Mouse (Mus musculus): ENCODE data around the gene Dynlt1c.
"Not testable (repeated sequence)": the region's sequence is repeated elsewhere in the genome, so short reads cannot be mapped to it uniquely, and the experiment has no call there.

Dynlt1c gene

DNA sequence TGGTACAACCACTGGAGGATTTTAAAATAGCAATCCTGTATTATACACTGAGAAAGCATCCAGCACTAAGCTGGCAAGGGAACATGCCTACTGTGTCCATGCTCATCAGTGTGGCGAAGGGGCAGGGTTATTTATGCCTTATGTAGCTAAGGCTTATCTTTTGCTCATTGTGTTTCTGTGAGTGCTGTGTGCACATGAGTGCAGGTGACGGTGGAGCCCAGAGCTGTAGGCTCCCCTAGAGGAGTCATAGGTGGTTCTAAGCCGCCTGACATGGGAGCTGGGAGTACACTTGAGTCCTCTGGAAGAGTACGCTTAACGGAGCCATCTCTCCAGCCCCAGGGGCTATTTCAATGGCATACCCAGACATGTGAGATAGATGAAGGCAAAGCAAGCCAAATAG, 17.8 kb downstream of the Dynlt1c start:
- DNase-seq (ENCODE audit: low read depth, low spot score), result not testable (repeated sequence)

DNA sequence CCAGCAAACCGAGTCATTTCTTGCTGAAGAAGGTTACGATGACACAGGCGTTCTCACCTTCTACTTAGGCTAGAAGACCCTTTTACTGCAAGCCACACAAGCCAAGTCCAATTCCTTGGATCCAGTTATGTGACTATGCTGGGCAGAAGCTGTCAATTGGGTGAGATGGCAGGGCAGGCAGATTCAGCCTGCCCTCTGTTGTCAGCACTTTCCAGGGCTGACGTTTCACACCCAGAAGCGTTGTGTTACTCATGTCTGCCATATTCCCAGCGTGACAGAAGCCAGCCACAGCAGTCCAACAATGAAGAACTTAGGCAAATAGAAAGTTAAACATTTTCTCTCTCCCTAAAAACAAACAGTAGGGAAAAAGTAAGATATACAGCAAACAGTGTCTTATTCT, 18.6 kb downstream of the Dynlt1c start:
- DNase-seq (ENCODE audit: low read depth, low spot score), result not testable (repeated sequence)

DNA sequence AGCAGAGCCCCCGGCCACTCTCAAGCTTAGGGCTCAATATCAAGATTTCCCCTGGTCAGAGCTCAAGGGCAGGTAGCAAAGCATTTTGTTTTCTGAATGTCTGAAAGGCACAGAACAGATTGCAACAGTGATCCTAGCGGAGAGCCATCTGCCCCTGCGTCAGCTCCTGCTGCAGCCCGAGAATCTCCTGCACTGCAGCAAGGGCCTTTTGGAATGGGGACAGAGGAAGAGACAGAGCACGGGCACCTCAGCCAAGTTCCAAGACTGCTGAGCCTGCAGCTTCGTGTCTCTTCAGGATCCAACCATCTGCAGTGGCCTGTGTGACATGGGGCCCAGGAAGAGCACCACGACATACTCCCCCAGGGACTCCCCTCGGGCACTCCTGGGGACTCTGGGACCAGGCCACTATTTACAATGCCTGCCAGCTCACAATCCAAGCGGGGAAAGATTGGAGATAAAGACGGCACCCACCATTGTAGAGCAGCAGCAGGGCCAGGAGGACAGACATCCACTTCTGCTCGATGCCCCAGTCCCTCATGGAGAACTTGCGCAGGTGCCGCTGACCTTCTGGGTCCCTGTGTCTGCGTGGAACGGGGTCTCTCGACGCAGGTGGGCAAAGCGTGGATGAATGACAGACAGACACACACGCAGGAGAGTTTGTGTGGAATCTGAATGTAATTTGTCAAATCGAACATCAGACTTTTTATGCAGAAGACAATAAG, 19.4 kb downstream of the Dynlt1c start:
- DNase-seq (ENCODE audit: low read depth, low spot score), result not testable (repeated sequence)

DNA sequence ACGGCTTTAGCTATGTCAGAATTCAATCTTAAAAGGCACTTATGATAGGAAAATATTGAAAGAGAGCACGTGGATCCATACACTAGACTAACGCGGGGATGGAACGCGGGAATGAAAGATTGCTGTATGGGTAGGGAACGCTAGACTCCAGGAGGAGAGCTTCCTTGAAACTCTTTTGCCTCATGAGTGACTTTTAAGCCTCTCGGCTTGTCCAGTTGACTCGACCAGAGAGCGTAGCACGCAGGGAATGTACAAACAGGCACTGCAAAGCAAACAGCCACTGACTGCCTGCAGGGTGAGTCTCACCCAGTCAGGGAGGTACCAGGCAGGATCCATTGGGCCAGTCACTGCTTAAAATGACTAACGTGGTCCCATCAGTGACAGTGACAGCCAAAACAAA, 20.5 kb downstream of the Dynlt1c start:
- DNase-seq (ENCODE audit: low read depth, low spot score), result not testable (repeated sequence)

DNA sequence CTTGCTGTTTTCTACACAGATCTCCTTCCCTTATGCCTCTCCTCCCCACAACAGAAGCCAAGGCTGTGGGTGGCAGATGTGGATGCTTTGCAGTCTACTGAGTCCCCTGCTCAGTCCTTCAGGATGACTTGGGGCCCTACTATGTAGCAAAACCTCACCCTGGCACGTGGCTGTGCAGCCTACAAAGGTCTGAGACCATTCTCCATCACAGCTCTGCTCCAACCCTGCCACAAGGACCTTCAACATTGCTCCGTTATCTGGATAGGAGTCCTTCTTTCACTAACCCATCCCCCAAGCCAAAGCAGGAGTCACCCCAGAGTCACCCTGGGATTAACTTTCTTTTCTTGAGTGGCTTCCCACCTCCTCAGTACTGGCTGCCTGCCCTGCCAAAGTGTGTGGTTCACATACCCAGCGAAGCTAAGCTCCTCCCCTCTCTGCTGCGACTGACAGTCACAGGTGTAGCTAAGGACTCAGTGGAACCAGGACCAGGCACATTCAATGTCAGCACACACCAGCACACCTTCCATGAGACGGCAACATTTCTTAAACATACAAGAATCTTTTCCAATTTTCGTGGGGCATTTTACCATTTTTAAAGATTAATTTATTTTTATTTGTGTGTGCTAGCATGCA, 23.6 kb downstream of the Dynlt1c start:
- DNase-seq (ENCODE audit: low read depth, low spot score), result not testable (repeated sequence)

DNA sequence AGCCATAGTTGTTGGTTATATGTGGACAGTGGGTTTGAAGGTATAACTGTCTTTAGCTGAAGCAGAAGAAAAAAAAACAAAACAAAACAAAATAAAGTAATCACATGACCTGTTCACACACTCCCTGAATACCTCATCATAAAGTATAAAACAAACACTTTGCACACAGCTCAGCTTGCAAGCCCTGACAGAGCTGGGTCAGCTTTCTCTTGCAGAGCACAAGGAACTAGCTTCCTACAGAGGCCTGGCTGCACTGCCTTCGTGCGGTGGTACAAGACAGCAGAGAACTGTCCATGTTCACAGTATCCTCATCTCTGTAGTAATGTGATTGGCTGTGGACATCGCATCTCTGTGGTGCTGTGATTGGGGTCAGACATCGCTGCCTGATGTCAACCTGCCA, 28.9 kb downstream of the Dynlt1c start:
- DNase-seq (ENCODE audit: low read depth, low spot score), result not testable (repeated sequence)

DNA sequence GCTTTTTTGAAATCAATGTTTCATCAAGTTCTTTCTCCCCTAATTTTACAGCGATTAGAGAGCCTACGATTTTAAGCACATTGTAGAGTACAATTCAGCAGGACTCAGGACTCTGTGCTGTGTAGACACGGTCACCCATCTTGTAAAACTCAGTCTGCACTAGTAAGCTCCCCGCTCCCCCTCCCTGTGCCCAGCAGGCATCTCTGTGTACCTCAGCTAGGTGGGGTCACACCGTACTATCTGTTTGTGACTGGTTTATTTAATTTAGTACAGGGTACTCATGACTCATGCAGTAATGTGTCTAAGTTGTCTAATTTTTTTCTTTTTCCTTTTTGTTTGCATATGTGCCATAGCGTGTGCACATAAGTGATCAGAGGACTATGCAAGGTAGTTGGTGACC, 31.4 kb downstream of the Dynlt1c start:
- DNase-seq (ENCODE audit: low read depth, low spot score), result not testable (repeated sequence)

DNA sequence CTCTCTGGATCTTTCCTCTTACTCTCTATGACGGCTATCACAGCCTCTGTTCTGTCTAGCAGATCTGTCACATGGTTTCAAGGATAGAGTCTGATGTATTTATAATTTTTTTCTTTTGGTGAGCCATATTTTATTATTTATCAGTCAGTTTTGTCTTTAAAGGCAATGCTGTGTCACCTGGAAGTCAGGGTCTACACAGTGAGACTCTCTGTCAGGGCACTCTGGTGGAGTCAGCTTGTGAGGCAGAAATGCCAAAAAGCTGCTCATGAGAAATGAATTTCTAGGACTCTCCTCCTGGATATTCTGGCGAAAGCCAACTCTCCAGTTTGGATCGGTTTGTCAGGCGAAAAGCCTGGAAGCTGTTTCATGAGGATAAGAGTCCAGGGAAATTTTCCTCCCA, 34.3 kb downstream of the Dynlt1c start:
- not testable (repeated sequence) for DNase-seq (ENCODE audit: low read depth, low spot score)

DNA sequence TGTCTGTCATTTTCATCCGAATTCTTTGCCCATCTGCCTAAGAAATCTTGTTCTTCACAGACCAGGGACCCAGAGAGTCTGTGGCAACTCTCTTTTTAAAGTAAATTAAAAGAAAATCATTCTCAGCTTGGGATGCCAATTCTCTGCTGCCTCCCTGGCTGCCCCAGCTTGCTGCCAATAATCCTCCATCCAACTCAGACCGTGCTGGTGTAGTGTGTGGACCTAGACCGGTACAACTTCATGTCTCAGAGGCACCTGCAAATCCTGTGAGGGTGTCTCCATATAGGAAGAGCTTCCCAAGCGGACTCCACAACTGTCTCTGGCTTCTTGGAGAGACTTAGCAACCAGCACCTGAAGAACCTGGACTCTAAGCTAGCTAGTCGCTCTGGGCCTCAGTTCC, 35.4 kb downstream of the Dynlt1c start:
- DNase-seq (ENCODE audit: low read depth, low spot score), result no peak

DNA sequence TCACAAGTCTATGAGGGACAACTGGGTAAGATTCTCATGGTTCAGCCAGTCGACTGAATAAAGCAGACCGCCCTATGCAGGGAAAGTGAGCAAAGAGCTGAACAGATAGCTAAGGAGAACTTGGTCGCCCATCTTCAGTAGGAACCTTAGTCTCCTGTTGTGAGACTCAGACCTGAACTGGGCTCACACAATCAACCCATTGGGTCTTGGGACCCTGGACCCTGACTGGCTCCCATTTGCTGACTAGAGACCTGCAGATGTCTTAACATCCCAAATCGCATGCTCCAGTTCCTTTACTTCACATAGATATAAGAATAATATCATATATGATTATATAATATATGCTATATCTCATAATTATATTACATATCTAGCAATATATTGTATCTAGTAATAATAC, 36.0 kb downstream of the Dynlt1c start:
- DNase-seq (ENCODE audit: low read depth, low spot score), result not testable (repeated sequence)

DNA sequence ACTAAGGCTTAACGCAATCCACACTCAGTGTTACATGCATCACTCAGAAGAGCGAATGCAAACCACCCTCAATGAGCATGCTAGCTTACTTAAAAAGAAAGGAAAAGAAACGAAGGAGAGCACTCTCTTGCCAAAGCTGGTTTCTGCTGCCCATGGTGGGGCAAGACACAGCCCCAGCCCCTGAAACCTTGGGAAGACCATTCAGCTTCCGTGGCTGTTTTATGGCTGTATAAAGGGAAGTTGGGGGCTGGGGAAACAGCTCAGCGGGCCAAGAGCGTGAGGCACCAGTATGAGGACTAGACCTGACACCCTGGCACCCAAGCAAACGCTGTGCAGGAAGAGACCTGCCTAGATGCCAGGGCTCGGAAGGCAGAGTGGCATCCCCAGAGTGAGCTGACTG, 37.0 kb downstream of the Dynlt1c start:
- not testable (repeated sequence) for DNase-seq (ENCODE audit: low read depth, low spot score)

DNA sequence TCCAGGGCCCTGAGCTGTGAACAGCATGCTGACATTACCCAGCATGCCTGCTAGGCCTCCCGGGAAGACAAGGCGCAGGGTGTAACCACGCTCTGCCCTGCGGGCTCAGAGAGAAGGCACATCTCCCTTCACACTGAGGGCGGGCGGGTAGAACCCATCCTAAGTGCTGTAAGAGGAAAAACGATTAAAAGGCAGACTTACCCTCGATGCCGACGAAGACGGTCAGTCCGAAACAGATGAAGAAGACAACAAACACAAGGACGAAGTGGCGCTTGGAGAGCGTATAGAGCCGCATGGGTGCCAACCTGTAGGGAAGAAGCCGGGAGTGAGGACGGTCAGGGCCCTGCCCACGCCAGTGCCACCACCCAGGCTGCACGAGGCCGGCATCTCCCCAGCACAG, 38.0 kb downstream of the Dynlt1c start:
- DNase-seq (ENCODE audit: low read depth, low spot score), result not testable (repeated sequence)

DNA sequence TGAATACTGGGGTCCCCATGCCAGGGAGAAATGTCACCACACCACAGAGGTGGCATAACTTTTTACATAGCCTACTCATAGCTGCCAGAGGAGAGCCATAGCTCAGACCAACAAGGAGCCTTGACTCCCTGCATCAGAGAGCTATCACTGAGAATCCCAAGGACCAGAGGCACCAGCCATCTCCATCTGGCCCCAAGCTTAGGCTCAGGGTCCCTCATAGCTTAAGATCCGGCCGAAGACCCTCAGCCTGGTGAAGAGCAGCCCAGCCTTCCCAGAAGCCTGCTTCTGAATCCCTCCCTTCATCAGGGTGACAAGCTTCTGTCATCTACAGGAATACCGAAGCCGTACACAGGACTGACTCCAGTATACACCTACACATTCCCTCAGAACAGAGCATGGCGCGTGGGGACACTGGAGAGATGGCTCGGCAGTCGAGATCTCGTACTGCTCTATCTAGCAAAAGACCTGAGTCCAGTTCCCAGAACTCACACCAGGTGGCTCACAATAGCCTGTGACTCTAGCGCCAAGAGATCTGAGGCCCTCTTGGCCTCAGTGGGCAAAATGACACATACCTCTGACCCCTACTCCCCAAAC, 38.7 kb downstream of the Dynlt1c start:
- DNase-seq (ENCODE audit: low read depth, low spot score), result not testable (repeated sequence)

DNA sequence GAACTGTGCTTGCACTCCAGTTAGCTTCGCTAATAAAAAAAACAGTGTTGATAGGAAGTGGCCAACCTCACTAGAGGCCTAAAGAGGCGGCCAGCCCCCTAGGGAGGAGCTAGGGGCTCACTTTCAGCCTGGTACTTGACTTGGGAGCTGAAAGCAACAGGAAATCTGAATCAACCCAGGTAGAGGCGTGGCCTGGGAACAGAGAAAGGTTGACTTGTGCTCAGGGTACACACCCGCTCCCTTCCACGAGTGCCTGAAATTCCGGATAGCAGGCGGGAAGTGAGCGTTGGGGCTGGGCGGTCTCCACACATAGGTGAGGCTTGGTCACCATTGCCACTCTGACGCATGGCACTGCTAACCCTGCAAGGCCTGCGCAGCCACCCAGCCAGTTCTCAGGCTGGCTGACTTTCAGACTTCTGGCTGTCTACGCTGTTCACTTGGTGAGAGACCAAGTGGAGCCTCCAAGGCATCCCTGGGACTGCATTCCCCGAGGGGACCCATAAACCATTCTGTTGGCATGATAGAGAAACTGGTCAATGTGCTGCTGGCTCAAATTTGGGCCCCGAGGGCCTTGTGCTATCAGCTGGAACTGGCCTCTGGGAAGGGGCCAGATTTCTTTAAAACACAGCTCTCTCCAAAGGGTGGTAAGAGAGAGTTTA, 39.4 kb downstream of the Dynlt1c start:
- not testable (repeated sequence) for DNase-seq (ENCODE audit: low read depth, low spot score)

DNA sequence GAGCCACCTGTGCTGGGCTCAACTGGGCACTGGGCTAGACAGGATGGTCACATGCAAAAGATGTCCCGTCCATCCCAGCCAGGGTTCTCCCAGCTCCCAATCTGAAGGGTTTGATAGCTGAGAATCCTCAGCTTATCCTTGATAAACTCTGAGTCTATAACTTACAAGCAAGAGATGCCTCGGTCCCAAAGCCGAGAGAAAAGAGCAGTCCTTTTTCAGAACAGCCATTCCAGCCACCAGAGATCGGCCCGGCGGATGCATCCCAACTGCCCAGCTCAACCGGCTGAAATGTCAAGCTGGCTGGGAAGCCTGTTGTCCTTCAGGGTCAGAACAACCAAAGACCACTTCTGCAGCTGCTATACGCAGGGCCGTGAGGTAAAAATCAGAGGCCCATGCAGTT, 42.7 kb downstream of the Dynlt1c start:
- DNase-seq (ENCODE audit: low read depth, low spot score), result not testable (repeated sequence)

DNA sequence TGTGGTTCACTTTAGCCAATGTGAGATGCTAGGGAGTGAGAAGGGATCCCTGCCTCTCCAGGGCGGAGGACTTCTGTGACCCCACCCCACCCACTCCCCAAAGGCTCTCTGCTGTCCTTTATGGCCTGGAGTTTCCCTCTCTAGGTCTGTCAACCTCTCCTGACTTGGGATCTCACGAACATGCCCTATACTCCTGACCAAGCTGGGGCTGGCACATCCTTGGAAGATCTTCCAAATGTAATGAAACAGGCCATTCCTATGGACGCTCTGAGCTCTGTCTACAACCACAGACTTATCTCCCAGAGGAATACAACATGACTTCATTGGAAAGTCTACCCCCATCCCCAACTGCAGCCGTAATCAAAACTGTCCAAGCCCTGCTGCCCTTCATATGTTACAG, 43.2 kb downstream of the Dynlt1c start:
- not testable (repeated sequence) for DNase-seq (ENCODE audit: low read depth, low spot score)

DNA sequence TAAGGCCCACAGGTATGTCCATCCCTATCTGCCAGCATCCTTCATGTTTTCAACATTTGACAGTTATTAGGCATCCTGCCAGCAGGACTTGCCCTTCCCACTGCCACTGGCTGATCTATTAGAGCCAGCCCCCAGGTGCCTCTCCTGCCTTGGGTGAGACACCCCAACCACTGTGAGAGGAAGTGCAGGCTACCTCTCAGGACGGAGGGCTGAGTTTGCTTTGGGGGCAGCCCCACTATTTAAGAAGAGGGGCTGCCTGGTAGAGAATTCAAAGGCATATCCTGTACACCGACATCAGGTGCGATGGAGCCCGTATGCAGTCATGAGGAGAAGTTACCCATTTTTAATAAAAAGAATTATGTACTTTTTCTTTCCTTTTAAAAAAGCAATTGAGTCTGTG, 44.2 kb downstream of the Dynlt1c start:
- DNase-seq (ENCODE audit: low read depth, low spot score), result not testable (repeated sequence)

DNA sequence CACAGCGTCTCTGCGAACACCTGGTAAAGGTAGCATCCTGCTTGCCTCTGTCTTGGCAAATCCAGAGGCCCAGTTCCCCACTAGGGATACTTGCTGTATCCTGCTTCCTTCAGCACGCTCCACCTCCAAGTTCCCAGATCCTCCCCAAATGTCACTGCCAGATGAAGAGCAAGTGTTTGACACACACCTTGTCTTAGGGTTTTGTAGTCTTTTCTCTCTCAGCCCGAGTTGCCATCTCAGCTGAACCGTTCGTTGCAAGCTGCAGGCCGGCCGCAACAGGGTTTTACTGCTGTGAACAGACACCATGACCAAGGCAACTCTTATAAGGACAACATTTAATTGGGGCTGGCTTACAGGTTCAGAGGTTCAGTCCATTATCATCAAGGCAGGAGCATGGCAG, 45.4 kb downstream of the Dynlt1c start:
- DNase-seq (ENCODE audit: low read depth, low spot score), result not testable (repeated sequence)

DNA sequence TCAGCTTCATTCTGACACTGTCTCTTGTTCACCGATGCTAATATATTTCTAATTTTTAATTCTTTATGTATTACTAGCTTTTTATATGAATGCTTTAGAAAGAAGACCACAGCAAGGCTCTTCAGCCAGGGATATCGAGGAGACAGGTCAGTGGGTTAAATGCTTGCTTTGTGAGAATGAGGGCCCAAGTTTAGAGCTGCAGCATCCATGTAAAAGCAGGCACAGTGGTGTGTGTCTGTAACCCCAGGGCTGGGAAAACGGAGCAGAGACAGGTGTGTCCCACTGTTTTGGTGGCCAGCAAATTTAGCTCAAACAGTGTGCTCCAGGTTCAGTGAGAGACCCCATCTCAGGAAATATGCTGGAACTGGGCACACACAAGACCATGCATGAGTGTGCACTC, 46.0 kb downstream of the Dynlt1c start:
- not testable (repeated sequence) for DNase-seq (ENCODE audit: low read depth, low spot score)

DNA sequence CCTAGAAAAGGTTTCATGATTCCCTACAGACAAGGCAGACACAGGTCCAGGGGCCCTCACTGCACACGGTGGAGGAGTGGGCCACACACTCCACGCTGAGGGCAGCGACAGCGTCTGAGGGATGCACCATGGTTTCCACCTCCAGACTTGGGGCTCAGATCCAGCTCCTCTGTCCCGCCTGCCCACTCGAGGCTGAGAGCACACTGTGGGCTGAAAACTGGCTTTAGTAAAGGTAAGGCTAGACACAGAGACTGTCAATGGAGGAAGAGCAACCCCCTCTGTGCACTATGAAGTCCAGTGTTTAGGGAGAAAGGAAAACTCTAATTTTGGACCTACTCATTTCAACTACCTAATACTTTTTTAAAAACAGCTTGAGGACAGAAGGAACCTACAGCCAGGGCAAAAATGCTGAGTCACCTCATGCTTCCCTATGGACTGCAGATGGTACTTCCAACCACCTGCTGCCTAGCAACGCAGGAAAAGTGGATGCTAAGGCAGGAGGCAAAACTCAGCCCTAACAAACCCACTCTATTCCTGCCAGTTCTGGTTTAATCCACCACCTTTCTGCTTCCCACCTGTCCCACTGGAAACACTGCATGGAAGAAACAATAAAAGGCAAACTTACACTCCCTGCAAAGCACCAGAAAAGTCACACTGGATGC, 49.6 kb downstream of the Dynlt1c start:
- DNase-seq (ENCODE audit: low read depth, low spot score), result not testable (repeated sequence)

DNA sequence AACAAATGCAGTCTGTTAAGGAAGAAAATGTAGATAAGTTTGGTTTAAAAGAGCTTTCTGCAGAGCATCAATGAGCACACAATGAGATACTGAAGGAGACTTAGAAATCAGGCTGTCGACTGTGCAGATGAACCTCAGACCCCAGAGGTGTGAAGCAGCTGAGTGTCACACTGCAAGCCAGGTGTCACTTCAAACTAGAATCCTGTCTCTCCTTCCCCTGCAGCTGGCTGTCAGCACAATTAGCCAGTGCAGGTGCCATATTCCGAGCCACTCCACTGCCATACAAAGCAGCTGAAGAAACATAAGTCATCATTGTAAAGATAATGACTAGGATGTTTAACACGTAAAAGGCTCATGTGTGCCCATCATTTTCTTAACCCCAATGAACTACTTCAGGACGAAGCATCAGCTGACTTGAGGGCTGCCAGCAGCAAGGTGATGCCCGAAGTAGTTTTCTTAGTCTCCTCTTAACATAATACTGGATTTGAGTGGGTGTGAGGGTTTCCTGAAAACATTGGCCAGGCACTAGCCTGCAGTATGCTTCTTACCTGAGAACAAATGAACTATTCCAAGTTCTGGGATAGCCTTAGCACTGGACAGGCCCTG, 52.0 kb downstream of the Dynlt1c start:
- not testable (repeated sequence) for DNase-seq (ENCODE audit: low read depth, low spot score)
